Mouse (Mus musculus): ENCODE data around the gene Mep1a.
"Not testable (repeated sequence)": the region's sequence is repeated elsewhere in the genome, so short reads cannot be mapped to it uniquely, and the experiment has no call there.

Mep1a gene

GRCm38 (mm10) chr17:43502592-43502991 lies at the start of gene Mep1a:
Mep1a (minus strand) TSS chr17:43502812.
- DNase-seq (ENCODE audit: low spot score in 2 of 2) = no peak

- DNase-seq (ENCODE audit: low spot score in 2 of 2) = no peak
These were observed 48.6 kb upstream of the Mep1a start for GRCm38 (mm10) chr17:43551122-43551630.

- no peak for DNase-seq (ENCODE audit: low spot score in 2 of 2)
These were observed 41.4 kb upstream of the Mep1a start for GRCm38 (mm10) chr17:43544040-43544439.

GRCm38 (mm10) chr17:43543539-43543938 lies 40.9 kb upstream of the Mep1a start, which contains the start of gene Ankrd66:
Ankrd66 (minus strand) TSS chr17:43543639.
- DNase-seq (ENCODE audit: low spot score in 2 of 2) = no peak

- no peak for DNase-seq (ENCODE audit: low spot score in 2 of 2)
These were observed 36.2 kb upstream of the Mep1a start for GRCm38 (mm10) chr17:43538767-43539166.

GRCm38 (mm10) chr17:43536841-43537240 lies 34.2 kb upstream of the Mep1a start:
- DNase-seq (ENCODE audit: low spot score in 2 of 2) = not testable (repeated sequence)

GRCm38 (mm10) chr17:43534362-43535222 lies 32.0 kb upstream of the Mep1a start:
- peak; percentile 52 to 72 for DNase-seq (ENCODE audit: low spot score in 2 of 2)

- no peak for DNase-seq (ENCODE audit: low spot score in 2 of 2)
These were observed 28.6 kb upstream of the Mep1a start for GRCm38 (mm10) chr17:43531192-43531591.

GRCm38 (mm10) chr17:43530507-43530906 lies 27.9 kb upstream of the Mep1a start:
- peak; percentile 48 to 52 for DNase-seq (ENCODE audit: low spot score in 2 of 2)

- no peak for DNase-seq (ENCODE audit: low spot score in 2 of 2)
These were observed 17.6 kb upstream of the Mep1a start for GRCm38 (mm10) chr17:43520166-43520565.

- peak; percentile 70 to 88 for DNase-seq (ENCODE audit: low spot score in 2 of 2)
These were observed 16.2 kb upstream of the Mep1a start for GRCm38 (mm10) chr17:43518644-43519409.

- no peak for DNase-seq (ENCODE audit: low spot score in 2 of 2)
These were observed 8.2 kb upstream of the Mep1a start for GRCm38 (mm10) chr17:43510782-43511181.

GRCm38 (mm10) chr17:43504594-43504934 lies 2.0 kb upstream of the Mep1a start:
- no peak for DNase-seq (ENCODE audit: low spot score in 2 of 2)

GRCm38 (mm10) chr17:43503861-43504593 lies 1.4 kb upstream of the Mep1a start:
- DNase-seq (ENCODE audit: low spot score in 2 of 2) = no peak

- no peak for DNase-seq (ENCODE audit: low spot score in 2 of 2)
These were observed 981 bp downstream of the Mep1a start for GRCm38 (mm10) chr17:43501631-43502030.

- no peak for DNase-seq (ENCODE audit: low spot score in 2 of 2)
These were observed 1.4 kb downstream of the Mep1a start for GRCm38 (mm10) chr17:43501223-43501622.

GRCm38 (mm10) chr17:43500513-43500912 lies 2.1 kb downstream of the Mep1a start:
- DNase-seq (ENCODE audit: low spot score in 2 of 2) = no peak

GRCm38 (mm10) chr17:43497521-43497920 lies 5.1 kb downstream of the Mep1a start:
- DNase-seq (ENCODE audit: low spot score in 2 of 2) = no peak

- DNase-seq (ENCODE audit: low spot score in 2 of 2) = no peak
These were observed 7.1 kb downstream of the Mep1a start for GRCm38 (mm10) chr17:43495502-43495901.

GRCm38 (mm10) chr17:43490371-43490770 lies 12.2 kb downstream of the Mep1a start:
- not testable (repeated sequence) for DNase-seq (ENCODE audit: low spot score in 2 of 2)

- no peak for DNase-seq (ENCODE audit: low spot score in 2 of 2)
These were observed 14.0 kb downstream of the Mep1a start for GRCm38 (mm10) chr17:43488439-43489151.

Data from right cerebral cortex, postnatal 10 days (tissue).